Mouse (Mus musculus): ENCODE data around the gene Hoxa5. TPM values are rescaled to one million over a fixed set of nuclear protein-coding genes. Genes with fewer than 3 reads are reported as not detected.

Gene Hoxa5
- not detected in 2 replicates for polyA plus RNA-seq (2014; fragmentation: Nextera tagmentation; extraction: Ambion mirVana)

- Histone ChIP-seq H3K4me1 (replicated peaks; ENCODE audit: control insufficient read depth, insufficient read depth, low read length) (peaks cover 7% of the 10 kb centered on the region; the same call in 1 of the 2 replicates), H3K4me3 (ENCODE audit: low read depth, low read length) (peak within 1 kb of the TSS; percentile 11; the same call in 1 of the 2 replicates), H3K4me2 (ENCODE audit: low read depth, low read length, severe bottlenecking) (peak within 1 kb of the TSS; percentile 18; the same call in 1 of the 2 replicates), H3K9ac (ENCODE audit: low read length) (no peak within 1 kb of the TSS), H3K36me3 (ENCODE audit: control insufficient read depth, insufficient read depth, low read length) (no peaks in the 10 kb centered on the region), H3K27ac (ENCODE audit: low read depth, low read length) (no peak within 1 kb of the TSS), H3K27me3 (ENCODE audit: control insufficient read depth, insufficient read depth, low read length) (peaks cover 100% of the 10 kb centered on the region), H3K9me3 (ENCODE audit: control insufficient read depth, low read length) (no peaks in the 10 kb centered on the region)
- DNase-seq (ENCODE audit: low spot score) (peak; percentile 76), ATAC-seq (replicated peaks; ENCODE audit: low FRiP score) (no peak)
- WGBS = under 1% methylated on average over 65 of the region's 65 CpGs
These were observed at the start of gene Hoxa5 for GRCm38 (mm10) chr6:52204050-52204752. Hoxa5 (minus strand) TSS chr6:52204587.

GRCm38 (mm10) chr6:52253511-52254500, 49.4 kb upstream of the Hoxa5 start:
- H3K4me2 ChIP-seq (ENCODE audit: low read depth, low read length, severe bottlenecking) = no peak overlapping the region
- no peak overlapping the region for H3K4me3 ChIP-seq (ENCODE audit: low read depth, low read length)
- H3K4me1 ChIP-seq (replicated peaks; ENCODE audit: control insufficient read depth, insufficient read depth, low read length) = peaks cover 3% of the 10 kb centered on the region; the same call in 1 of the 2 replicates
- H3K9ac ChIP-seq (ENCODE audit: low read length) = no peak overlapping the region
- under 1% methylated on average over 59 of the region's 59 CpGs for WGBS
- peaks cover 89% of the 10 kb centered on the region for H3K27me3 ChIP-seq (ENCODE audit: control insufficient read depth, insufficient read depth, low read length)
- peak; percentile 71 for DNase-seq (ENCODE audit: low spot score)
- no peaks in the 10 kb centered on the region for H3K36me3 ChIP-seq (ENCODE audit: control insufficient read depth, insufficient read depth, low read length)
- no peak overlapping the region for H3K27ac ChIP-seq (ENCODE audit: low read depth, low read length)
- ATAC-seq (replicated peaks; ENCODE audit: low FRiP score) = no peak
- H3K9me3 ChIP-seq (ENCODE audit: control insufficient read depth, low read length) = no peaks in the 10 kb centered on the region

GRCm38 (mm10) chr6:52252775-52253376, 48.5 kb upstream of the Hoxa5 start:
- ATAC-seq (replicated peaks; ENCODE audit: low FRiP score) (no peak), DNase-seq (ENCODE audit: low spot score) (peak; percentile 61)
- Histone ChIP-seq H3K36me3 (ENCODE audit: control insufficient read depth, insufficient read depth, low read length) (no peaks in the 10 kb centered on the region), H3K4me1 (replicated peaks; ENCODE audit: control insufficient read depth, insufficient read depth, low read length) (peaks cover 3% of the 10 kb centered on the region; the same call in 1 of the 2 replicates), H3K9ac (ENCODE audit: low read length) (no peak overlapping the region), H3K4me2 (ENCODE audit: low read depth, low read length, severe bottlenecking) (no peak overlapping the region), H3K4me3 (ENCODE audit: low read depth, low read length) (no peak overlapping the region), H3K9me3 (ENCODE audit: control insufficient read depth, low read length) (no peaks in the 10 kb centered on the region), H3K27me3 (ENCODE audit: control insufficient read depth, insufficient read depth, low read length) (peaks cover 90% of the 10 kb centered on the region), H3K27ac (ENCODE audit: low read depth, low read length) (no peak overlapping the region)
- WGBS = 2% methylated on average over 35 of the region's 35 CpGs

GRCm38 (mm10) chr6:52252016-52252774, 47.8 kb upstream of the Hoxa5 start:
- Histone ChIP-seq H3K4me3 (ENCODE audit: low read depth, low read length) (no peak overlapping the region), H3K36me3 (ENCODE audit: control insufficient read depth, insufficient read depth, low read length) (no peaks in the 10 kb centered on the region), H3K4me1 (replicated peaks; ENCODE audit: control insufficient read depth, insufficient read depth, low read length) (peaks cover 3% of the 10 kb centered on the region; the same call in 1 of the 2 replicates), H3K27me3 (ENCODE audit: control insufficient read depth, insufficient read depth, low read length) (peaks cover 91% of the 10 kb centered on the region), H3K9ac (ENCODE audit: low read length) (no peak overlapping the region), H3K9me3 (ENCODE audit: control insufficient read depth, low read length) (no peaks in the 10 kb centered on the region), H3K27ac (ENCODE audit: low read depth, low read length) (no peak overlapping the region), H3K4me2 (ENCODE audit: low read depth, low read length, severe bottlenecking) (no peak overlapping the region)
- DNase-seq (ENCODE audit: low spot score) (peak; percentile 62), ATAC-seq (replicated peaks; ENCODE audit: low FRiP score) (no peak)
- WGBS = 1% methylated on average over 24 of the region's 24 CpGs

GRCm38 (mm10) chr6:52251177-52251879, 46.9 kb upstream of the Hoxa5 start:
- Histone ChIP-seq H3K27me3 (ENCODE audit: control insufficient read depth, insufficient read depth, low read length) (peaks cover 93% of the 10 kb centered on the region), H3K9me3 (ENCODE audit: control insufficient read depth, low read length) (no peaks in the 10 kb centered on the region), H3K9ac (ENCODE audit: low read length) (no peak overlapping the region), H3K4me1 (replicated peaks; ENCODE audit: control insufficient read depth, insufficient read depth, low read length) (peaks cover 3% of the 10 kb centered on the region; the same call in 1 of the 2 replicates), H3K4me2 (ENCODE audit: low read depth, low read length, severe bottlenecking) (no peak overlapping the region), H3K27ac (ENCODE audit: low read depth, low read length) (no peak overlapping the region), H3K36me3 (ENCODE audit: control insufficient read depth, insufficient read depth, low read length) (no peaks in the 10 kb centered on the region), H3K4me3 (ENCODE audit: low read depth, low read length) (no peak overlapping the region)
- DNase-seq (ENCODE audit: low spot score) = no peak
- WGBS = 9% methylated on average over 7 of the region's 7 CpGs
- no peak for ATAC-seq (replicated peaks; ENCODE audit: low FRiP score)

GRCm38 (mm10) chr6:52249826-52250225, 45.4 kb upstream of the Hoxa5 start:
- DNase-seq (ENCODE audit: low spot score) = peak; percentile 42
- Histone ChIP-seq H3K9ac (ENCODE audit: low read length) (no peak overlapping the region), H3K27me3 (ENCODE audit: control insufficient read depth, insufficient read depth, low read length) (peaks cover 95% of the 10 kb centered on the region), H3K36me3 (ENCODE audit: control insufficient read depth, insufficient read depth, low read length) (no peaks in the 10 kb centered on the region), H3K9me3 (ENCODE audit: control insufficient read depth, low read length) (no peaks in the 10 kb centered on the region), H3K4me3 (ENCODE audit: low read depth, low read length) (no peak overlapping the region), H3K4me1 (replicated peaks; ENCODE audit: control insufficient read depth, insufficient read depth, low read length) (peaks cover 6% of the 10 kb centered on the region; the same call in 1 of the 2 replicates), H3K27ac (ENCODE audit: low read depth, low read length) (no peak overlapping the region), H3K4me2 (ENCODE audit: low read depth, low read length, severe bottlenecking) (no peak overlapping the region)
- no peak for ATAC-seq (replicated peaks; ENCODE audit: low FRiP score)
- 3% methylated on average over 4 of the region's 4 CpGs for WGBS

- Histone ChIP-seq H3K27me3 (ENCODE audit: control insufficient read depth, insufficient read depth, low read length) (peaks cover 98% of the 10 kb centered on the region), H3K4me3 (ENCODE audit: low read depth, low read length) (no peak overlapping the region), H3K9me3 (ENCODE audit: control insufficient read depth, low read length) (no peaks in the 10 kb centered on the region), H3K9ac (ENCODE audit: low read length) (no peak overlapping the region), H3K4me1 (replicated peaks; ENCODE audit: control insufficient read depth, insufficient read depth, low read length) (peaks cover 6% of the 10 kb centered on the region; the same call in 1 of the 2 replicates), H3K4me2 (ENCODE audit: low read depth, low read length, severe bottlenecking) (no peak overlapping the region), H3K36me3 (ENCODE audit: control insufficient read depth, insufficient read depth, low read length) (no peaks in the 10 kb centered on the region), H3K27ac (ENCODE audit: low read depth, low read length) (no peak overlapping the region)
- ATAC-seq (replicated peaks; ENCODE audit: low FRiP score) = no peak
- DNase-seq (ENCODE audit: low spot score) = no peak
- under 1% methylated on average over 16 of the region's 16 CpGs for WGBS
These were observed 45.0 kb upstream of the Hoxa5 start for GRCm38 (mm10) chr6:52249415-52249738.
